Mouse (Mus musculus) brown adipose tissue, adult 24 weeks (tissue): Measurements from ENCODE around the gene Ccdc115. TPM values are rescaled to one million over a fixed set of nuclear protein-coding genes. Genes with fewer than 3 reads are reported as not detected.

ENCODE experiments used
- H3K27ac ChIP-seq: fragments of 200-500 bp; replicated peaks from 2 replicates; pipeline ENCODE4 v1.5.1; 2012; ENCODE audit warnings: low read depth, mild to moderate bottlenecking, low read length
- H3K4me1 ChIP-seq: fragments of 200-500 bp; 2 replicates; pipeline ENCODE4 v1.6.1; 2012; ENCODE audit warnings: low read length, mixed read lengths; ENCODE audit not compliant: control insufficient read depth, insufficient read depth, insufficient read length
- H3K4me3 ChIP-seq: fragments of 200-500 bp; 2 replicates; pipeline ENCODE4 v1.5.1; 2012; ENCODE audit warnings: low read depth, mild to moderate bottlenecking, low read length, moderate library complexity; ENCODE audit not compliant: insufficient read depth
- polyA plus RNA-seq: library from polyadenylated mRNA; stranded (reverse); fragments of >200 nt; gene quantifications from 2 replicates; pipeline ENCODE4 v1.2.4, GENCODE M21; 2012; ENCODE audit not compliant: missing spikeins, insufficient read depth, insufficient read length

Ccdc115 gene
- polyA plus RNA-seq, 1 experiment: 15.4 TPM

DNA sequence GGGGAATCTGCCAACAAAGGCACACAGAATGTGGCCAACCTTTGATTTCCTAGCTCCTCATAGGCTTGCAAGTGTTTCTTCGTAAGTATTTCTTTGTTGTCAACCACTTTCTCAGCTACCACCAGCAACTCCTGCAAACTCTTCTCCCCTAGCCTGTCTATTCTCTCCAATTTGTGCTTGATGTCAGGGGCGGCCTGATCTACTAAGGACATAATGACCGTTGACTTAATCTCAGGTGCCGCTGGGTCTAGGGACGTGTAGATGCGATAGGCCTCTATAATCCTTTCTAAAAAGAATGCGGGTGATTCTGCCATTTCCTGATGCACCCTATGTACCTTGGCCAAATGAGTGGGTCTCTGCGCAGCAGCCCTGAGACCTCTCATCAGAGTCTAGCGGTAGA is 8.0 kb downstream of the Ccdc115 start:
- H3K4me1 ChIP-seq: peaks cover 4% of the 10 kb centered on the region; the same call in 1 of the 2 replicates
- no peak overlapping the region for H3K4me3 ChIP-seq
- no peak overlapping the region for H3K27ac ChIP-seq

DNA sequence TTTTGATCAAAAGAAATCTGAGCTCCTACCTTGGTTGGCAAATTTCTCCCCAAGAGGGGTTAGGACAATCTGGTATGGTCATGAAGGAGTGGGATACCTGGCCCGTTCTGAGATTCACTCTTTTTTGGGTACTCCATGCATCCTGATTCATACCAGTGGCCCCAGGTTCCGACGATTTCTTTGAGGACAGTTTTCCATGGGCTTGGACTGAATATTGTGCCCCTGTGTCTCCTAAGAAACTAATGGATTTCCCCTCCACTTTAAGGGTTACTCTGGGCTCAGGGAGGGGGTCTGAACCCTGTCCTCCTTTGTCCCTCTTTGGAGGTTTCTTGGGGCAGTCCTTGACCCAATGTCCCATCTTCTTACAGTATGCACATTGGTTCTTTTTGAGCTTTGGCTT is 8.5 kb downstream of the Ccdc115 start:
- Histone ChIP-seq H3K4me3 (no peak overlapping the region), H3K27ac (no peak overlapping the region), H3K4me1 (peaks cover 4% of the 10 kb centered on the region; the same call in 1 of the 2 replicates)

DNA sequence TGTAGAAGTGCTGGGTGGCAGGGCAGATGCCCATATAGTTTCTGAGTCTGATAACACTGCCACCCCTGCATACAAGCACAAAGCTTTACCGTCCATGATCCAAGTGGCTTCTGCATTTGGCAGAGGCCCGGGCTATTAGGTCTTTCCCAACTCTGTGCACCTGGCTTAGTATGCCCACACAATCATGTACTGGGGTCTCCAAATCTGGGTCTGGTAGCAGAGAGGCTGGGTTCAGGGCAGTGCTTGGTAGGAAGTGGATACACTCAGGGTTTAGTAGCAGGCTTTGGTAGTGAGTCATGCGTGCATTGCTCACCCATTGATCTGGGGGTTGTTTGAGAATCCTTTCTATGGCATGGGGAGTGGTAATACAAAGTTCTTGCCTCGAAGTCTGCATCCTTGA is 10.2 kb downstream of the Ccdc115 start:
- Histone ChIP-seq H3K4me1 (peaks cover 4% of the 10 kb centered on the region; the same call in 1 of the 2 replicates), H3K4me3 (no peak overlapping the region), H3K27ac (no peak overlapping the region)

DNA sequence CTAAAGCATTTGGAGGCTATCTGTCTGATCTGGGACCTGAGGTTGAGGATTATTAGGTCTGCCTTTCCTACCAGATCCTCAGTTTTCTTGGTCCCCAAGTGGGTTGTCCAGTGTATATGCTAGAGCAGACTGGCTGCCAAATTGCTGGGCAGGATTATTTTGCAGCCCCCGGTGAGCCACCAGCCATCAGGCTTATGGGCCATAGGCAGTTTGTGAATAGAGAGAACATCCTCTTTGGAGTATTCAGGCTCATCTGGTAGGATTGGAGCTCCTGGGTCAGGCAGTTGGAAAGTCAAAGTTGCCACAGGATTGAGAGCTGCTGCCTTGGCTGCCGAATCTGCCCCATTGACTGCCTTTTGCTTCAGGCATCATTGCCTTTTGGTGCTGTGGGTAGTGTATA is 11.0 kb downstream of the Ccdc115 start:
- Histone ChIP-seq H3K4me3 (no peak overlapping the region), H3K27ac (no peak overlapping the region), H3K4me1 (no peaks in the 10 kb centered on the region)

DNA sequence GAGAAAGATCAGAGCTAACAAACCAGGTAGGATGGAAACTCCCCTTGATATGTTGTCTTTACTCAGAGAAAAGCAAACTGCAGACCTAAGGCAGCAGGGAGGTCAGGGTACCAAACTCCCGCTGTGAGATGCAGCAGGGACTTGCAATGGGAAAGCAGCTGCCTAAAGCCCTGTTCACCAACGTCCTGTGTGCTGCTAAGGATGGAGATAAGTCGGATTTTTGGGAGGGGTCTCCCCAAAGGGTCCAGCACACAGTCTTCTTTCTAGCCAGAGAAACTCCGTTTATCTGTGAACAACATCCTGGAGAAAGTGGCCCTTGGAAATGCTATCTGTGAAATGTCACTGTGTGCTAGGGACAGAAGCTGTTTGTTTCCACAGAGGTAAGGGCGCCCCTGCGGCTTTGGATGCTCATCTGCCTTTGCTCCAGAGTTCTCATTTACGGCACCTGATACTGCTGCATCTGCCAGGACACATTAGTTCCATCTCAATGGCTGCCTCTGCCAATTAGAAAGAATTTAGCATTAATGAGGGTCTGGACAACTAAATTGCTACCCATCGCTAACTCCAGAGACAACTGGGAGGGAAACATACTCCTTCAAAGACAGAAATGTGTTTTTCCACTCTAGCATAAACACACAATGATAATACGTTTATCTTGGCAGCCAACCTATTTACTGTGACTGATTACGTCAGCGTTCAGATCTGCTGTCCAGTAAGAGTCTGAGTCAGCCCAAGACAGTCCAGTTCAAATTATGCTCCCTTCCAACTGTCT is 40.1 kb downstream of the Ccdc115 start:
- no peak overlapping the region for H3K27ac ChIP-seq
- no peak overlapping the region for H3K4me3 ChIP-seq
- H3K4me1 ChIP-seq: no peaks in the 10 kb centered on the region

DNA sequence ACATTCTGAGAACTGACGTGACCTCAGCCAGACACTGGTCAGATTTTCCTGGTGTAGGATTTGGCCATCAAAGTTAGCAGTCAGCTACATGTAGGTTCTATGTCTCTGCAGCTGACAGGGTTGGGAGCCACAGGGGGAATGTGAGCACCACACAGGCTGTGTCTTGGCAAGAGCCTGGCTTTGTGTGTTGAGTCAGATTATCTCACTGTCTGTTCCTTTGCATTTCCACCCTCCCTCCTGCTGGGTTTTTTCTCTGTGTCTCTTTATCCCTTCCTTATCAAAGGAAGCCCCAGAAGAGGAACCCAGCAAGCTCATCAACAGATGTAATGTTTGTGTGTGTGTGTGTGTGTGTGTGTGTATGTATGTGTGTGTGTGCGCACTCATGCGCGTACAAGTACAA is 43.2 kb downstream of the Ccdc115 start:
- Histone ChIP-seq H3K4me1 (no peaks in the 10 kb centered on the region; the same call in 1 of the 2 replicates), H3K27ac (no peak overlapping the region), H3K4me3 (no peak overlapping the region)

DNA sequence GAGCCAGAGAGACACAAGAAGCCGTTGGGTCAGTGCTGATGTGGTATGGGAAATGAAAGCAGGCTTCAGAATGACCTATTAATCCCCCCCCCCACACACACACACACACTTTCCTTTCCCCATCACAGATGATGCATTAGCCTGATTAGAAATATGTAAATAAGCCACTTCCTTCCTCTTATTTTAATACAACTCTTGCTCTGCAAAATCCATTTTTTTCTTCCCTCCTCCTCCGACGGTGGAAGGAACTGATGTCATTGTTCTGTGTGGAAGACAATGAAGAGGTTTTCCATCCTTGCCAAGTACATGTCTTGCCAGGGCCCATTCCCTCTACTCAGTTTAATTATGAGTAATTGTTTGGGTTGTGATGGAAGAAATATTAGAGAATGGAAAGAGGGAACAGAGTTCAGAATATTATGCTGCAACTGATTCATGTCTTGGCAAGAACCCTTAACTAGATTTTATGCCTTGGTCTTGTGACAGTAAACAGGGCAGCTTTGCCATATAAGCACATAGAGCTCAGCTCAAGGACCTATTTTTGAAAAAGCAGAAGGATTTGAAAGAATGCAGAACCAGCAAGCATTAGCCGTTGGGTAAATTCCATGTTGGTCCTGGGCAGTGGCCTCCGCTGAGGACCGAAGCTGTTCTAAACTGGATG is 50.1 kb downstream of the Ccdc115 start:
- peak overlapping the region; percentile 43 for H3K4me3 ChIP-seq
- H3K27ac ChIP-seq: peak overlapping the region; percentile 91
- peaks cover 14% of the 10 kb centered on the region for H3K4me1 ChIP-seq

DNA sequence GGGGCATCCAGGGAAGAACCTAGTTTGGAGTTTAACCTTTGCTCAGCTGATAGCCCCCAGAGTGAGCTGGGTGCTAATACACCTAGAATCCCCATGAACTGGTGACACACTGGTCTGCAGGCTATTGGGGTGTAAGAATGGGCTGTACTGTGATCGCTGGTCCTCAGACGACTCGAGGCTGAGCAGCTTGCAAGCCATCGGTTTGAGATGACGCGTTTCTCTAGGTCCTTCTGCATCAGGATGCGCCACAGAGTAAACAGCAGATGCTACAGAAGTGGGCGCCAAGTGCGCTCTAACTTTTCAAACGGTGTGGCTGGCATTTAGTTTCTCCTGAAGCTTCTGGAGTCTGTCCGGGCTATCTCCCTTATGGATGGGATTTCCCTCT is 50.6 kb downstream of the Ccdc115 start:
- Histone ChIP-seq H3K27ac (peak overlapping the region; percentile 91), H3K4me1 (peaks cover 14% of the 10 kb centered on the region), H3K4me3 (peak overlapping the region; percentile 43)

DNA sequence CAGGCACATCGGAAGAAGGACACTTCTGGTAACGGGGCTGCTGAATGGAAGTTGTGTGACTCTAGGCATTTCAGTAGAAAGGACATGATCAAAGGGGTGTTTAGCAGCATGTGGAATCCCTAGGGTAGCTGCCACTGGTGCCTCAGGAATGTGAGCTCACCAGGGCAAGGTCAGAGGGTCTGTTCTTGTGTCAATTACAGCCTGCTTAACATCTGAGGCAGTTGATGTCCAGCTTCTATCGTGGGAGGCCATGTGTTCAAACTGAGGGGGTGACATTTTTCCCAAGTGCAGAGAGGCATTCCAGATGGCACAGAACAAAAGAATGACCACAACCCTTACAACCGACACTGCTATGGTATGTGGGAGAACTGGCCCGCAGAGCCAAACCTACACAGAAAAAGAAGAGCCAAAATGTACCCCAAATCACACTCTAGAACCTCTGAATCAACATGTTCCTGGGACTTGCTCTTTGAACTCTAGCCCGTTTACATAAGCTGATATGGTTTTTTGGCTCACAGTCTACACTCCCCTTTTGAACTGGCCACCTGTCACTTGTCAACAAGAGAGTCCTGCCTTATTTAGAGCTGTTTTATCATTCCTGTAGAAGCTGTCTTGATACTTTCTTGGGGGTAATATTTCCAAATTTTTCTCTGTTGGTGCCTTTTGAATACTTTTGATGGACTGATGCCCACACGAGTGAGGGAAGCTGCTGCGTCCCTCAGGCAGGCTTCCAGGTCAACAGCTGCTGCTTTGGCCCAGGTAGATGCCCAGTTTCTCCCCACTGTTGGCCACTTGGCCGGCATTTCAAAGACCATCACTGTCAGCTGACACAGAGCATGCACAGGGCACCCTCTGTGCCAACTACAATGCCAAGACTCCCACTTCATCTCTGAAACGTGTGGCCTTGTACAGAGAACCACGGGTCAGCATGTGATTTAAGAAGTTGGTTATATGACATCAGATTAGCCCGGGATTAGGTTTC is 51.8 kb downstream of the Ccdc115 start:
- Histone ChIP-seq H3K27ac (no peak overlapping the region), H3K4me1 (peaks cover 14% of the 10 kb centered on the region), H3K4me3 (no peak overlapping the region)

Other genes starting within 250 kb of the Ccdc115 start
- 38.0 and 43.0 TPM in 2 replicates for gene Imp4, start 179 bp upstream of the Ccdc115 start, polyA plus RNA-seq
- 4.3 and 10.1 TPM in 2 replicates for gene Ptpn18, start 20.1 kb upstream of the Ccdc115 start, polyA plus RNA-seq
- not detected in 2 replicates for gene Prss39, start 58.7 kb upstream of the Ccdc115 start, polyA plus RNA-seq
- gene Cfc1, start 96.0 kb upstream of the Ccdc115 start, polyA plus RNA-seq: not detected in 2 replicates
- gene Prss40, start 121.3 kb upstream of the Ccdc115 start, polyA plus RNA-seq: not detected in 2 replicates
- not detected in 2 replicates for gene Amer3, start 140.0 kb upstream of the Ccdc115 start, polyA plus RNA-seq